Mouse (Mus musculus) testis, postnatal 14 days (tissue): Measurements from ENCODE around the gene Gm4567.
"Not testable (repeated sequence)": the region's sequence is repeated elsewhere in the genome, so short reads cannot be mapped to it uniquely, and the experiment has no call there.

Experiments
- DNase-seq: peaks from one replicate; pipeline ENCODE4 v3.0.0; 2021; ENCODE audit warnings: low spot score

Gene Gm4567

DNA sequence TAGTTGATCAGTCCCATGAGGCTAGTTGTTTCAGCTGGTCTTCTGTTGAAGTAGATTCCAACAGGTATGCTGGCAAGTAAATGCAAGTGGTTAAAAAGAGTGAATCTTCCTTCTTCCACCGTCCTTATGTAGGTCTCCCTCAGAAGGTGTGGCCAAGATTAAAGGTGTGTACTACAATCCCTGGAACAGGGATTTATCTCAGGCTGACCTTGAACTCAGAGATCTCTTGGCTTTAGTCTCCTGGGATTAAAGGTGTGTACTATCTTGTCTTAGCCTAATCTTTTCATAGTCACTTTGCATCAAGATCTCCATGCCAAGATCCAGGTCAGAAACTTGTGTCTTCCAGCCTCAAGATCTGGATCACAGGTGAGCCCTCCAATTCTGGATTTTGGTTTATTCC is at the start of gene Gm4567:
Gm4567 (minus strand) TSS at position 101 of the 400 bp plus-strand sequence.
- DNase-seq: not testable (repeated sequence)

- not testable (repeated sequence) for DNase-seq
Measured at GRCm38 (mm10) chr7:22761397-22761796, 41.9 kb upstream of the Gm4567 start, which contains the start of gene Vmn1r157. TSS of gene Vmn1r157 (plus strand) at chr7:22761697.

- not testable (repeated sequence) for DNase-seq
Measured at GRCm38 (mm10) chr7:22692217-22692616, 27.3 kb downstream of the Gm4567 start, which contains the start of gene Gm8693. TSS of gene Gm8693 (minus strand) at chr7:22692317.
